Mouse (Mus musculus) midbrain, embryonic 15.5 days (tissue): ENCODE measurements around the gene Obscn. TPM values are rescaled to one million over a fixed set of nuclear protein-coding genes. Genes with fewer than 3 reads are reported as not detected.
"Not testable (repeated sequence)": the region's sequence is repeated elsewhere in the genome, so short reads cannot be mapped to it uniquely, and the experiment has no call there.

Experiments used
- ATAC-seq: fragments of 200-750 bp; cut with Nextera tagmentation; replicated peaks from 2 replicates; pipeline ENCODE4 v1.8.0; 2017; ENCODE audit warnings: moderate TSS enrichment
- H3K27ac ChIP-seq: fragments of 300-500 bp; sonication (generic); 2 replicates; pipeline ENCODE4 v1.5.1; 2015; ENCODE audit warnings: mild to moderate bottlenecking, inconsistent platforms
- H3K27me3 ChIP-seq: fragments of 300-500 bp; sonication (generic); replicated peaks from 2 replicates; pipeline ENCODE4 v1.6.1; 2015; ENCODE audit warnings: inconsistent platforms
- H3K36me3 ChIP-seq: fragments of 300-500 bp; sonication (generic); replicated peaks from 2 replicates; pipeline ENCODE4 v1.6.1; 2015; ENCODE audit warnings: inconsistent platforms
- H3K4me1 ChIP-seq: fragments of 300-500 bp; sonication (generic); 2 replicates; pipeline ENCODE4 v1.6.1; 2015; ENCODE audit warnings: inconsistent platforms
- H3K4me2 ChIP-seq: fragments of 300-500 bp; sonication (generic); 2 replicates; pipeline ENCODE4 v1.6.1; 2015; ENCODE audit warnings: inconsistent platforms, mild to moderate bottlenecking, moderate library complexity
- H3K4me3 ChIP-seq: fragments of 300-500 bp; sonication (generic); 2 replicates; pipeline ENCODE4 v1.5.1; 2015; ENCODE audit warnings: mild to moderate bottlenecking, inconsistent platforms
- H3K9ac ChIP-seq: fragments of 300-500 bp; sonication (generic); 2 replicates; pipeline ENCODE4 v1.6.1; 2015; ENCODE audit warnings: mild to moderate bottlenecking, inconsistent platforms
- H3K9me3 ChIP-seq: fragments of 300-500 bp; sonication (generic); 2 replicates; pipeline ENCODE4 v1.6.1; 2016; ENCODE audit warnings: inconsistent platforms
- WGBS: fragments of 180-500 bp; shearing (Covaris S2); methylation state at CpG from one replicate; pipeline ENCODE4 v1.1.7; 2015; ENCODE audit warnings: mixed read lengths; 5-methylcytosine and 5-hydroxymethylcytosine counted together
- polyA plus RNA-seq: library from polyadenylated mRNA; unstranded; fragments of >200 nt; fragmentation: Nextera tagmentation; extraction: Ambion mirVana; gene quantifications from 2 replicates; pipeline ENCODE4 v1.2.1, GENCODE M21; 2015

Gene Obscn
- polyA plus RNA-seq, 1 experiment from 2014 or later, result 0.28 TPM

DNA sequence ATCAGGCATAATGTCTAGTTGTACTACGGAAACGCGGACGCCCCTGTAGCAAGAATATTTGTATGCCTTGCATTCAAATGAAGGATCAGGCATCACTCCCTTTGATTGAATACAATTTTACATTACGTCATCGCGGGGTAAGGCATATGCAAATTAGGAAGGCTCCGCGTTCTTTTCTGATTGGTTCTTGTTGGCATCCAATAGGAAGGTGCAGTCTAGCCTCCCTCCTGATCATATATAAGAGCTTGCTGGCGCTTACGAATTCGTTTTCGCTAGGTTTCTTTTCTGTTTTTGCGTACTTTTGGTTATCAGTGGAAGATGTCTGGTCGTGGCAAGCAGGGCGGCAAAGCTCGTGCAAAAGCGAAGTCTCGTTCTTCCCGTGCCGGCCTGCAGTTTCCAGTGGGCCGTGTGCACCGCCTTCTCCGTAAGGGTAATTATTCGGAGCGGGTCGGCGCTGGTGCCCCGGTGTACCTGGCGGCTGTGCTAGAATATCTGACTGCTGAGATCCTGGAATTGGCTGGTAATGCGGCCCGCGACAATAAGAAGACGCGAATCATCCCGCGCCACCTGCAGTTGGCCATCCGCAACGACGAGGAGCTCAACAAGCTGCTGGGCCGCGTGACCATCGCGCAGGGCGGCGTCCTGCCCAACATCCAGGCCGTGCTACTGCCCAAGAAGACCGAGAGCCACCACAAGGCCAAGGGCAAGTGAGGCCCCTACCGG is 181.6 kb downstream of the Obscn start, which contains the start of the genes Hist3h2a and Trim17:
Gene Hist3h2a, plus strand, starts transcription at position 266 of the 723 bp plus-strand sequence.
Gene Trim17, plus strand, starts transcription at position 266 of the 723 bp plus-strand sequence.
- Histone ChIP-seq H3K27ac (peak within 1 kb of the TSS; percentile 99), H3K4me2 (peak within 1 kb of the TSS; percentile 58), H3K36me3 (no peaks in the 10 kb centered on the region), H3K4me3 (peak within 1 kb of the TSS; percentile 97), H3K4me1 (peaks cover 58% of the 10 kb centered on the region), H3K9me3 (no peaks in the 10 kb centered on the region), H3K9ac (peak within 1 kb of the TSS; percentile 87), H3K27me3 (no peaks in the 10 kb centered on the region)
- under 1% methylated on average over 49 of the region's 49 CpGs for WGBS
- ATAC-seq, result peak; percentile 92

DNA sequence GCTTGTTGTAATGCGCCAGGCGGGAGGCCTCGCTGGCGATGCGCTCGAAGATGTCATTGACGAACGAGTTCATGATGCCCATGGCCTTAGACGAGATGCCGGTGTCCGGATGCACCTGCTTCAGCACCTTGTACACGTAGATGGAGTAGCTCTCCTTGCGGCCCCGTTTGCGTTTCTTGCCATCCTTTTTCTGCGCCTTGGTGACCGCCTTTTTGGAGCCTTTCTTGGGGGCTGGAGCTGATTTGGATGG is 182.1 kb downstream of the Obscn start:
- not testable (repeated sequence) for H3K27me3 ChIP-seq, H3K9me3 ChIP-seq, H3K36me3 ChIP-seq
- peaks cover 53% of the 10 kb centered on the region for H3K4me1 ChIP-seq
- H3K4me2 ChIP-seq, result peak overlapping the region; percentile 58
- under 1% methylated on average over 17 of the region's 17 CpGs for WGBS
- peak overlapping the region; percentile 97 for H3K4me3 ChIP-seq
- peak; percentile 37 for ATAC-seq
- H3K27ac ChIP-seq, result peak overlapping the region; percentile 99
- H3K9ac ChIP-seq, result peak overlapping the region; percentile 62

GRCm38 (mm10) chr11:58953351-58954169 is 182.6 kb downstream of the Obscn start:
- peak; percentile 22 for ATAC-seq
- Histone ChIP-seq H3K4me1 (peaks cover 49% of the 10 kb centered on the region), H3K27me3 (no peaks in the 10 kb centered on the region), H3K4me3 (peak overlapping the region; percentile 97), H3K4me2 (peak overlapping the region; percentile 58), H3K9me3 (no peaks in the 10 kb centered on the region), H3K36me3 (no peaks in the 10 kb centered on the region), H3K9ac (peak overlapping the region; percentile 62), H3K27ac (peak overlapping the region; percentile 99)
- WGBS, result under 1% methylated on average over 33 of the region's 33 CpGs

GRCm38 (mm10) chr11:58951210-58951609 is 185.0 kb downstream of the Obscn start:
- WGBS, result 45% methylated on average over 5 of the region's 5 CpGs
- ATAC-seq, result no peak
- Histone ChIP-seq H3K4me3 (peak overlapping the region; percentile 69), H3K9me3 (no peaks in the 10 kb centered on the region), H3K9ac (peak overlapping the region; percentile 95), H3K4me2 (peak overlapping the region; percentile 63), H3K36me3 (no peaks in the 10 kb centered on the region), H3K4me1 (peaks cover 33% of the 10 kb centered on the region), H3K27me3 (no peaks in the 10 kb centered on the region), H3K27ac (peak overlapping the region; percentile 97)

DNA sequence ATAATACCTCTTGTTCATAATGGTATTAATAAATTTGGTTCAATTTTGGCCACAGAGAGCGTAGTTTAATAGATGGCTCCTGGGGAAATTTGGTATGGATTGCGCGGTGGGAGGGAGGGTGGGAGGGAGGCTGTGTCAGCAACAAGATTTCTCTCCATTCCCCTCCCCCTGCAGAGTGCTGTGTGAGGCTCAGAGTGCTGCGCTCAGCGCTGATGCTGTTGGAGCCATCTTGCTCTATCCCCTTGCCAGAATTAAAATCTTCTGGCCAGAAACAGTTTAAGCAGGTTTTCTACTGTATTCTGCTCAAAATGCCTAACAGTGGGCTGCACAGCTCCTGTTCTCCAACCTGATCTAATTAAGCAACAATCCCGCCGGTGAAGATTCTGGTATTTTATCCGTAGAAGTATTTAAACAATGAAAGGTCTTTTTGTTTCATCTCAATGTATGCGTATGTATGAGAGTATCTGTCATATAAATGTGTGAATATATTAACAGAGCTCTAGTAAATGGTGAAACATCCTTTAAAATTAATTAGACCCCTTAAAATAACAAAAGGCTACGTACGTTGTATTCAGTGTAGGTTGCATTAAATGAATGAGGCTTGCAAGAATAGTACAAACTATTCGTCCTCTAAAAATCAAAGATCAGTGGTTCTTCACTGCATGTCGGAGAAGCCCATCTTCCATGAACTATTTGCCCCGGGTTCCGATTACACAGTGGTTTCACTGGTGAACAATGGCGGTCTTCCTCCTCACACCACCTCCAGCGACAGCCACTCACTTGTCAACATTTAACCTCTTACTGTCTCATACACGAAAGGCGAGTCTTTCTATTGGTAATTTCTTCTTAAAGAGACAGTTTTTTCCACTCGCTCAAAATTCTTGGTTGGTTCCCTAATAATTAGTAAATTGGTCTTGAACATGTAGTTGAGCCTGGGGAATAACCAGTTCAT is 186.4 kb downstream of the Obscn start:
- Histone ChIP-seq H3K4me3 (peak overlapping the region; percentile 69), H3K4me2 (peak overlapping the region; percentile 63), H3K9me3 (no peaks in the 10 kb centered on the region), H3K27ac (peak overlapping the region; percentile 97), H3K36me3 (no peaks in the 10 kb centered on the region), H3K4me1 (peaks cover 32% of the 10 kb centered on the region), H3K27me3 (no peaks in the 10 kb centered on the region), H3K9ac (peak overlapping the region; percentile 95)
- 2% methylated on average over 20 of the region's 20 CpGs for WGBS
- ATAC-seq, result peak; percentile 51

DNA sequence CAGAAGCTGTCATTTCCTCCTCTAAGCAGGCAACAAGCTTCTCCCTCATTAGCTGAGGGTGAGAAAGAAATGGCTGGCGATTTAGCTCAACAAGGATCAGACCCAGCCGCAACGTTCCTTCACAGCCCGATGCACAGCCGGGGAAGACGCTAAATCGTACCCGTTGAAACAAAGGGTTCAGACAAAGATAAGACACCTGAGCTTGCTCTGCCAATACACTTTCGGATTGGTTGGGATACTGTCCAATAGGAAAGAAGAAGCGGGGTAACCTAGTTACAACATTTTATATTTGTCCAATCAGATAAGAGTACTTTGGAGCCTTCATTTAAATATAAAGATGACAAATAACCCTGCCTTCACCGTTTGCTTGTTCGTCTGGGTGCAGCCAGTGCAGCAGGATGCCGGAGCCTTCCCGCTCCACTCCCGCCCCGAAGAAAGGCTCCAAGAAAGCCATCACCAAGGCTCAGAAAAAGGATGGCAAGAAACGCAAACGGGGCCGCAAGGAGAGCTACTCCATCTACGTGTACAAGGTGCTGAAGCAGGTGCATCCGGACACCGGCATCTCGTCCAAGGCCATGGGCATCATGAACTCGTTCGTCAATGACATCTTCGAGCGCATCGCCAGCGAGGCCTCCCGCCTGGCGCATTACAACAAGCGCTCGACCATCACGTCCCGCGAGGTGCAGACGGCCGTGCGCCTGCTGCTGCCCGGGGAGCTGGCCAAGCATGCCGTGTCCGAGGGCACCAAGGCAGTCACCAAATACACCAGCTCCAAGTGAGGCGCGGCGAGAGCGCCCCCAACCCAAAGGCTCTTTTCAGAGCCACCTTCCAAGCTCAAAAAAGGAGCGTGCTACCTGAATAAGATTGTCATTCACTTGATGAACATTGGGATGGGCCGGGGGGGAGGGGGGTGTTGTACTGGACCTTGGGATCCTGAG is 187.4 kb downstream of the Obscn start, which contains the start of gene Hist3h2ba:
Gene Hist3h2ba, plus strand, starts transcription at position 379 of the 938 bp plus-strand sequence.
- Histone ChIP-seq H3K27ac (peak within 1 kb of the TSS; percentile 97), H3K4me3 (peak within 1 kb of the TSS; percentile 69), H3K9me3 (no peaks in the 10 kb centered on the region), H3K4me2 (peak within 1 kb of the TSS; percentile 63), H3K4me1 (peaks cover 32% of the 10 kb centered on the region), H3K9ac (peak within 1 kb of the TSS; percentile 95), H3K36me3 (no peaks in the 10 kb centered on the region), H3K27me3 (no peaks in the 10 kb centered on the region)
- WGBS, result under 1% methylated on average over 48 of the region's 48 CpGs
- peak; percentile 93 for ATAC-seq

DNA sequence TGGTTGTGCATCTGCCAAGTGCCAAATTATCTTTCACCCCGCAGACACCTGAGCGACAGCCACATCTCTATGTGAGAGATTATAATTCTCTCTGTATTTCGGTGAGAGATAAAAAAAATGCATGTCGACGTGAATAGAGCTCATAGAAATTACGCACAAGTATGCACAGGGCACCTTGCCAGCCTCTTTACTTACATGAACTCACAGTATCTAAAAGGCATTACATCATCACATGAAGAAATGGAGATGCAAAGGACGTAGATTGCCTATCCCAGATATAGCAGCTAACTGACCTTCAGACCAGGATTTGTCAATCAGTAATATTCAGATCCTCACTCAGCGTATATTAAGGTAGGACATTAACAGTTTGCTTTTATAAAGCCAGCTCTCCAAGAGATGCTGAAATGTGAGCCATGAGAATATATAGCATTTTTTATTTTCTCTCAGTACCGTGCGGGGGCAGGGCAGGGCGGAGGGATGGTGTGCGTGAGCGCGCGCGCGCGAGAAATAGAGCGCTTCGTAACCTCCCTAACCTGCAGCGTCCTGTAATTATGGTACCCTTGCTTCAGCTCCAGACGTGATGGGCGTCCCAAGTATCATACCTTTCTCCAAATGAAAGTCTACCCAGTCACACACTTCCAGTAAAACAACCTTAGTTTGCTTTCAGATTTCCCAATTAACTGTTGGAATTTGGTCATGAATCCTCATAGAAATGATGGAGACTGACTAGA is 188.2 kb downstream of the Obscn start:
- H3K36me3 ChIP-seq, result no peaks in the 10 kb centered on the region
- peaks cover 30% of the 10 kb centered on the region for H3K4me1 ChIP-seq
- peak overlapping the region; percentile 63 for H3K4me2 ChIP-seq

DNA sequence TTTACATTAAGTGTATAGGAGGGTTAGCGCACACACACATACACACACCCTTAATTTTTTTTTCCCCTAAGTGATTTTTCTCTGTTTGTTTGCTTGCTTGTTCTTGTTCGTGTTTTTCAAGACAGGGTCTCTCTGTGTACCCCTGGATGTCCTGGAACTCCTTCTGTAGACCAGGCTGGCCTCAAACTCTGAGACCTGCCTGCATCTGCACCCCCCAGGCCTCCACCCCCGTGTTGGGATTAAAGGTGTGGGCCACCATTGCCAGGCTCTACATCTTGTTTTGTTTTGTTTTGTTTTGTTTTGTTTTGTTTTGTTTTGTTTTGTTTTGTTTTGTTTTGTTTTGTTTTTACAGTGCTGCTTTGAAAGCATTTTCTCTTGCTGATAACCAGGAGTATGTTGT is 188.9 kb downstream of the Obscn start:
- H3K4me3 ChIP-seq, result peak overlapping the region; percentile 69
- peak overlapping the region; percentile 97 for H3K27ac ChIP-seq
- WGBS, result 79% methylated on average over 3 of the region's 3 CpGs
- peak overlapping the region; percentile 63 for H3K4me2 ChIP-seq
- peaks cover 27% of the 10 kb centered on the region for H3K4me1 ChIP-seq
- H3K27me3 ChIP-seq, result no peaks in the 10 kb centered on the region
- no peak for ATAC-seq
- peak overlapping the region; percentile 54 for H3K9ac ChIP-seq
- no peaks in the 10 kb centered on the region for H3K36me3 ChIP-seq
- no peaks in the 10 kb centered on the region for H3K9me3 ChIP-seq

More for the DNA sequence above, 188.2 kb downstream of the Obscn start:
- H3K4me3 ChIP-seq, result peak overlapping the region; percentile 69
- H3K9ac ChIP-seq, result peak overlapping the region; percentile 54
- WGBS, result 7% methylated on average over 23 of the region's 23 CpGs
- no peaks in the 10 kb centered on the region for H3K9me3 ChIP-seq
- H3K27me3 ChIP-seq, result no peaks in the 10 kb centered on the region
- peak overlapping the region; percentile 97 for H3K27ac ChIP-seq
- ATAC-seq, result peak; percentile 83
